7 mouse cellular contexts compared by ENCODE assay signal in genomic region chr2:30927844-30928628, GRCm38 (mm10). TPM values are rescaled to one million over a fixed set of nuclear protein-coding genes. Genes with fewer than 3 reads are reported as not detected.
DNase-seq lines count a peak whose midpoint lies in the region; ATAC-seq and TF ChIP-seq lines count a peak whose summit lies in the region.

No protein-coding gene starts in this region.

- TF ChIP-seq CTCF in hindbrain, postnatal 0 days (IDR thresholded peaks at IDR 0.05; ENCODE audit: low read depth), result peak; percentile 94

- no peak overlapping the region for H3K9ac ChIP-seq in hindbrain, postnatal 0 days (replicated peaks; ENCODE audit: low read length)
- no peak overlapping the region for H3K9ac ChIP-seq in midbrain, embryonic 13.5 days (replicated peaks)

- no peaks in the 10 kb centered on the region for H3K9me3 ChIP-seq in hindbrain, postnatal 0 days (ENCODE audit: low read length)
- H3K9me3 ChIP-seq in limb, embryonic 10.5 days (replicated peaks), result no peaks in the 10 kb centered on the region
- H3K9me3 ChIP-seq in midbrain, embryonic 13.5 days, result no peaks in the 10 kb centered on the region

- 25% methylated on average over 14 of the region's 14 CpGs for WGBS in hindbrain, postnatal 0 days
- 24% methylated on average over 14 of the region's 14 CpGs for WGBS in limb, embryonic 10.5 days
- 28% methylated on average over 14 of the region's 14 CpGs for WGBS in midbrain, embryonic 13.5 days

- no peak overlapping the region for H3K4me2 ChIP-seq in hindbrain, postnatal 0 days (ENCODE audit: low read depth, low read length)
- H3K4me2 ChIP-seq in midbrain, embryonic 13.5 days (replicated peaks), result no peak overlapping the region

- H3K4me1 ChIP-seq in hindbrain, postnatal 0 days (ENCODE audit: insufficient read depth, low read length), result peaks cover 6% of the 10 kb centered on the region; the same call in 1 of the 2 replicates
- H3K4me1 ChIP-seq in limb, embryonic 10.5 days, result peaks cover 35% of the 10 kb centered on the region
- H3K4me1 ChIP-seq in midbrain, embryonic 13.5 days (replicated peaks), result peaks cover 15% of the 10 kb centered on the region

- ATAC-seq in hindbrain, postnatal 0 days, result peak; percentile 57; the same call in 1 of the 2 replicates
- ATAC-seq in midbrain, embryonic 13.5 days, result peak; percentile 73

- no peaks in the 10 kb centered on the region for H3K36me3 ChIP-seq in hindbrain, postnatal 0 days (ENCODE audit: insufficient read depth, low read length)
- H3K36me3 ChIP-seq in limb, embryonic 10.5 days, result no peaks in the 10 kb centered on the region
- H3K36me3 ChIP-seq in midbrain, embryonic 13.5 days, result no peaks in the 10 kb centered on the region

- peak overlapping the region; percentile 82; the same call in 1 of the 2 replicates for H3K27ac ChIP-seq in hindbrain, postnatal 0 days
- peak overlapping the region; percentile 38; the same call in 1 of the 2 replicates for H3K27ac ChIP-seq in limb, embryonic 10.5 days
- H3K27ac ChIP-seq in midbrain, embryonic 13.5 days, result no peak overlapping the region

- no peak overlapping the region for H3K4me3 ChIP-seq in hindbrain, postnatal 0 days (ENCODE audit: low read length)
- H3K4me3 ChIP-seq in limb, embryonic 10.5 days, result no peak overlapping the region
- H3K4me3 ChIP-seq in midbrain, embryonic 13.5 days (replicated peaks), result no peak overlapping the region

- DNase-seq in adipocyte (ENCODE audit: low spot score), result peak; percentile 92
- peak; percentile 82 to 93 for DNase-seq in cerebellum, postnatal 25 days
- DNase-seq in gastrocnemius, adult 18-20 months (ENCODE audit: low spot score), result peak; percentile 80
- DNase-seq in hindbrain, postnatal 0 days (ENCODE audit: low spot score), result peak; percentile 91
- peak; percentile 90 for DNase-seq in limb, embryonic 10.5 days (ENCODE audit: low spot score)
- peak; percentile 71 for DNase-seq in spleen, adult 12 weeks (ENCODE audit: low spot score)

- no peaks in the 10 kb centered on the region for H3K27me3 ChIP-seq in hindbrain, postnatal 0 days (ENCODE audit: insufficient read depth, low read length)
- H3K27me3 ChIP-seq in limb, embryonic 10.5 days (ENCODE audit: low read depth, poor library complexity, severe bottlenecking), result no peaks in the 10 kb centered on the region
- H3K27me3 ChIP-seq in midbrain, embryonic 13.5 days, result no peaks in the 10 kb centered on the region

RNA-seq across cellular contexts. Expression of gene Ptges, which starts 1.6 kb away (rescaled TPM):
- total RNA-seq in gastrocnemius, adult 18-20 months (2021), result 1 to 10 TPM; 2.9 to 4.0 TPM
- total RNA-seq in hindbrain, postnatal 0 days (2014; rRNA removed), result 3.6 and 13.3 TPM in 2 replicates
- polyA plus RNA-seq in hindbrain, postnatal 0 days (2015; fragmentation: Nextera tagmentation; extraction: Ambion mirVana), result 8.4 and 9.0 TPM in 2 replicates
- polyA plus RNA-seq in limb, embryonic 10.5 days (2016; fragmentation: Nextera tagmentation; extraction: Ambion mirVana), result 10.1 and 11.8 TPM in 2 replicates
- polyA plus RNA-seq in midbrain, embryonic 13.5 days (2015; fragmentation: Nextera tagmentation; extraction: Ambion mirVana), result 2.5 and 2.9 TPM in 2 replicates

RNA-seq across cellular contexts. Expression of gene Tor1b, which starts 24.7 kb away (rescaled TPM):
- 10 to 100 TPM; 21.7 to 24.6 TPM for total RNA-seq in gastrocnemius, adult 18-20 months (2021)
- 22.9 and 25.4 TPM in 2 replicates for total RNA-seq in hindbrain, postnatal 0 days (2014; rRNA removed)
- 18.7 and 20.4 TPM in 2 replicates for polyA plus RNA-seq in hindbrain, postnatal 0 days (2015; fragmentation: Nextera tagmentation; extraction: Ambion mirVana)
- 26.7 and 27.6 TPM in 2 replicates for polyA plus RNA-seq in limb, embryonic 10.5 days (2016; fragmentation: Nextera tagmentation; extraction: Ambion mirVana)
- polyA plus RNA-seq in midbrain, embryonic 13.5 days (2015; fragmentation: Nextera tagmentation; extraction: Ambion mirVana), result 18.3 and 20.5 TPM in 2 replicates

RNA-seq across cellular contexts. Expression of gene Tor1a, which starts 39.7 kb away (rescaled TPM):
- 1 to 10 TPM; 6.4 to 7.1 TPM for total RNA-seq in gastrocnemius, adult 18-20 months (2021)
- 62.4 and 64.0 TPM in 2 replicates for total RNA-seq in hindbrain, postnatal 0 days (2014; rRNA removed)
- polyA plus RNA-seq in hindbrain, postnatal 0 days (2015; fragmentation: Nextera tagmentation; extraction: Ambion mirVana), result 81.5 and 83.2 TPM in 2 replicates
- polyA plus RNA-seq in limb, embryonic 10.5 days (2016; fragmentation: Nextera tagmentation; extraction: Ambion mirVana), result 76.7 and 77.7 TPM in 2 replicates
- polyA plus RNA-seq in midbrain, embryonic 13.5 days (2015; fragmentation: Nextera tagmentation; extraction: Ambion mirVana), result 93.2 and 95.7 TPM in 2 replicates

RNA-seq across cellular contexts. Expression of gene BC005624, which starts 54.0 kb away (rescaled TPM):
- total RNA-seq in gastrocnemius, adult 18-20 months (2021), result 10 to 100 TPM; 27.0 to 31.3 TPM
- total RNA-seq in hindbrain, postnatal 0 days (2014; rRNA removed), result 19.7 and 22.2 TPM in 2 replicates
- polyA plus RNA-seq in hindbrain, postnatal 0 days (2015; fragmentation: Nextera tagmentation; extraction: Ambion mirVana), result 84.8 and 89.5 TPM in 2 replicates
- polyA plus RNA-seq in limb, embryonic 10.5 days (2016; fragmentation: Nextera tagmentation; extraction: Ambion mirVana), result 47.1 and 50.5 TPM in 2 replicates
- polyA plus RNA-seq in midbrain, embryonic 13.5 days (2015; fragmentation: Nextera tagmentation; extraction: Ambion mirVana), result 88.8 and 92.8 TPM in 2 replicates

RNA-seq across cellular contexts. Expression of gene Usp20, which starts 54.0 kb away (rescaled TPM):
- total RNA-seq in gastrocnemius, adult 18-20 months (2021), result 10 to 100 TPM; 12.0 to 12.1 TPM
- total RNA-seq in hindbrain, postnatal 0 days (2014; rRNA removed), result 43.0 and 49.9 TPM in 2 replicates
- 30.4 and 32.0 TPM in 2 replicates for polyA plus RNA-seq in hindbrain, postnatal 0 days (2015; fragmentation: Nextera tagmentation; extraction: Ambion mirVana)
- polyA plus RNA-seq in limb, embryonic 10.5 days (2016; fragmentation: Nextera tagmentation; extraction: Ambion mirVana), result 10.9 and 18.1 TPM in 2 replicates
- 42.5 and 47.9 TPM in 2 replicates for polyA plus RNA-seq in midbrain, embryonic 13.5 days (2015; fragmentation: Nextera tagmentation; extraction: Ambion mirVana)
